Mouse (Mus musculus) cerebellum, adult 9-10 months (tissue): Measurements from ENCODE around the gene Ecd.
"Not testable (repeated sequence)": the region's sequence is repeated elsewhere in the genome, so short reads cannot be mapped to it uniquely, and the experiment has no call there.

Source experiments
- DNase-seq: peaks from one replicate; pipeline ENCODE4 v3.0.0; 2022

Ecd gene

DNA sequence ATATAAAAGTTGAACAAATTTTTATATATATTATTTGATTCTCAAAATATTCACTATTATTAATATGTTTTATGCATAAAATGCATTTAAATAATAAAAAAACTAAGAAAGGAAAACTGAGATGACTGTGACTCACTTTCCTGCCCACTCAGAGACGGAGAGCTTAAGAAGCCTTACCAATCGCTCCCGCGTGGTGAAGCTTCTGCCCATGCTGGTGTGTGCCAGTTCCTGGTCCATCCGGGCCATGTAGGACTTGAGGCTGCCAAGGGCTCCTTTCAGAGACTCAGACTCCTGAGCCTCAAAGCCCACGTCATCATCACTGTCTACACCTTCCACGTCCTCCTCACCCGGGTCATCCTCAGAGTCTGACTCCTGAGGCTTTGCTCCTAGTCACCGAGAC is 23.7 kb downstream of the Ecd start:
- DNase-seq, result no peak

DNA sequence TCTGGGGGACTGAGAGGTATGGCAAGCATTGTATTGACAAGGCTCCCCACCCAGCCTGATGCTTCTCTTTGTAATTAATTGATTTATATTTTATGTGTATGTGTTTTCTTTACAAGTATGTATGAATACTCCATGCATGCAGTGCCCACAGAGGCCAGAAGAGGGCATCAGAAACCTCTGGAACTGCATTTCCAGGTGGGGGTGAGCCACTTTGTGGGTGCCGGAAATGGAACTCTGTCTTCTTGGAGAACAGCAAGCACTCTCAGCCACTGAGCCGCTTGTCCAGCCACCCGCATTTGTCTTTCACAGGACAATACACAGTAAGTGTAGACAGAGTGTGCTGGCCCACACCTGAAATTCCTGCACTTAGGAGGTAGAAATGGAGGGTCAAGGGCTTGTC is 28.5 kb downstream of the Ecd start:
- peak; percentile 34 for DNase-seq

DNA sequence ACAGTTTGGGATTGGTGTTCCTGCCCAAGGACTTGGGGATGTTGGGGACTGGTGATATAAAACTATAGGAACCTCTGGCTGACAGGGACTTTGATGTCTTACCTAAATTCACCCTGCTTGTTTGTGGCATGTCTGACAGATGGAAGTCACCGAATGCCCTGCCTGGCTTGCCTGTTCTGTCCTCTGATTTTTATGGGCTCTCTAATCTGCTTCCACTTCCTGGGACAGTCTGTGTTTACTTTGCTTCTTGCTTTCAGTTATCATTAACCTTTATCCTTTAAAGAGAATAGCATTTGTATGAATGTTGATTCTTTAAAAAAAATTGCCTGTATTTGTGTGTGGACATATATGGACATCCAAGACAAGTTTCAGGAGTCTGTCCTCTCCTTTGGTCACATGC is 32.8 kb downstream of the Ecd start:
- no peak for DNase-seq

DNA sequence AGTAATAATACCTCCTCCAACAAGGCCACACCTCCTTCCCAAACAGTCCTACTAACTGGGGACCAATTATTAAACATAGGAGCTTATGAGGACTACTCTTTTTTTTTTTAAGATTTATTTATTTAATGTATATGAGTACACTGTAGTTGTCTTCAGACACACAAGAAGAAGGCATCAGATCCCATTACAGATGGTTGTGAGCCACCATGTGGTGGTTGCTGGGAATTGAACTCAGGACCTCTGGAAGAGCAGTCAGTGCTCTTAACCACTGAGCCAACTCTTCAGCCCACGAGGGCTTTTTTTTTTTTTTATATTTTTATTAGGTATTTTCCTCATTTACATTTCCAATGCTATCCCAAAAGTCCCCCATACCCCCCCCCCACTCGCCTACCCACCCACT is 42.8 kb downstream of the Ecd start:
- DNase-seq, result not testable (repeated sequence)

DNA sequence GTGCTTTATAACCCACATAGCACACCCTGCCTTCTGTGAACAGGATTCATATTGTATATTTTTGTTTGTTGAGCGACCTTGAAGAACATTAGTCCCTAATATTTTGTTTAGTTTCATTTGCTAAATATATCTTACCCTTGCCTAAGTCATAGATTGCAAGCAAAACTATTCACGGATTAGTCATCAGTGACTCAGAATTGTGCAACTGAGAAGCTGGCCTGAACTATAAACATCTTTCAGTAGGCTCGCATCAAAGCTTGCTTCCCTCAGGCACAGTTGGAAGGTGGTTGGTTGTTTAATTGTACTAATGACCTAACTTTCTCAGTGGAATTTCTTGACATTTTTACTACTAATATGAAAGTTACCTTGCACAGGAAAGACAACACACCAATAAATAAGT is 49.8 kb downstream of the Ecd start:
- no peak for DNase-seq

DNA sequence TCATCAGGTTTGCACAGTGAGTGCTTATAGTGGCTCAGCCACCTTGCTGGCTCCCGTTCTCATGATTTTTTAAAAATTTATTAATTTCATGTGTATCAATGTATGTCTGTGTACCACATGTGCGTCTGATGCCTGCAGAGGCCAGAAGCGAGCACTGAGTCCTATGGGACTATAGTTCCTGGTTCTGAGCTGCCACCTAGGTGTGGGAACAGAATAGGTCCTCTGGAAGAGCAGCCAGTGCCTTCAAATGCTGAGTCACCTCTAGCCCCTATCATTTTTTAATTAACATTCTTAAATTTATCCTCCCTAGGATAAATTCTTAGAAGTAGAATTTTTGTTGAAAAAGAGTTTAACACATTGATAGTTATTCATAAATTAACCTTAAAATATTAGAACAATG is 50.3 kb downstream of the Ecd start:
- no peak for DNase-seq

DNA sequence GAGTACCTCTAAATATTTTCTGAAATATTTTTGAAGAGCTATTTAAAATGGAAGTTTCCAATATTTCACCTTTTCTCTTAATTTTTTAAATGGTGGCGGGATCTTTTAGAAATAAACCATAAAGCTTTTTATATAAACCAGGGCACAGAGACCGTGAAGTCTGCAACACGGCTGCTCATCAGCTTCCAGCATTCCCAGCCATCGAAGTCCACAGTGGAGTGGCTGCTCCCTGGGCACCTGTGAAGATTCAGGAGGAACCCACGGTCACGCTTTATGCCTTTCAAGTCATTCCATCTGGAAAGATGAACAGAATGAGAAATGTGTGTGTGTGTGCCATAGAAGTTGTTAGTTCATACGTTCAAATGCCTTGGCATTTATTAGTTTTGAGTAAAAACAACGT is 53.0 kb downstream of the Ecd start:
- DNase-seq, result no peak

DNA sequence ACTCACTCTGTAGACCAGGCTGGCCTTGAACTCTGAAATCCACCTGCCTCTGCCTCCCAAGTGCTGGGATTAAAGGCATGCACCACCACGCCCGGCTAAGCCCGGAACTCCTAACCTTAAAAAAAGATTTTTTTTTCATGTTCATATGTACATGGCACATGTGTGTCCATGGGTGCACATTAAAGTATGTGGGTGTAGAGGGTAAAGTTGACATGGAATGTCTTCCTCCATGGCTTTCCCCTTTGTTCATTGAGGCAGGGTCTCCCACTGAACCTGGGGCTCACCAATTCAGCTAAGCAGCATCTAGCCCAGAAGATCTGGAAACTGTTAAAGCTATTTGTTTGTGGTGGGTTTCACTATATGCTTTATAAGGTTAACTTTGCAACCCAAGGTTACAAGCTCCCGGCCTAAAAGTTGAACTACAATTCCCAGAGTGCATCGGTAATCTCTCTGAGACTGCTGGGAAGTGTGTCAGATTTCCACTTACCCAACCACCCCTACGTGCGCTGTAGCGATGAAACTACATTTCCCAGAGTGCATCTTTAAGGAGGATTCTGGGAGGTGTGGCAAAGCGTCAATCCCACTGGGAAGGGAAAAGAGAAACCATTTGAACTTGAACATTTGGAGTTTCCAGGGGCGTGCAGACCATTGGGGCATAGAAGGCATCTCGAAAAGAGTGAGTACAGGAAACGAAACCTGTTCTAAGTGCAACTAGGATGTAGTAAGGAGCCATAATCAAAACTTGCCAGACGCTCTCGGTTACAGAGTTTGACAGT is 53.6 kb downstream of the Ecd start, which contains the start of gene Nudt13:
Nudt13 (plus strand) TSS at position 581 of the 776 bp plus-strand sequence.
- peak; percentile 94 for DNase-seq

DNA sequence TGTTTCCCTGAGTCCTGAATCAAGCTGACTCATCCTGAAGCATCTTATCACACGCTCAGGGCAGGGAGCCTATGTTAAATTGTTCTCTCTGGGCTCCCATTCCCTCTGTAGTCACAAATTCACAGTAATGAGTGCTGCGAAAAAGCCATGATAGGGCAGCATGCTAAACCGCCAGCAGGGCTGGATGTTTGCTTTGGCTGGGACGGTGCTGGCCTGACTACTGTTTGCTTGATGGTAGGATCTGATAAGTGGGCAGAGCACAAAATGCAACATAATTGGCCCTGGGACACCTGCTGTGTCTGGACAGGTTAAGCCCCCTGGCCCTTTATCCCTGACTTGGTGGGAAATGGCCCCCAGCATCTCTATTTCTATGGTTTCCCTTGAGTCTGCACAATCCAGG is 56.5 kb downstream of the Ecd start:
- DNase-seq, result no peak
